Mouse (Mus musculus) liver, adult (tissue): ENCODE results near the gene Rras.

Experiments used
- GATA4 ChIP-seq: IDR thresholded peaks from 2 replicates; pipeline ENCODE4 v1.6.1; 2014; ENCODE audit warnings: mild to moderate bottlenecking, low read length; ENCODE audit not compliant: insufficient replicate concordance

The Rras gene

DNA sequence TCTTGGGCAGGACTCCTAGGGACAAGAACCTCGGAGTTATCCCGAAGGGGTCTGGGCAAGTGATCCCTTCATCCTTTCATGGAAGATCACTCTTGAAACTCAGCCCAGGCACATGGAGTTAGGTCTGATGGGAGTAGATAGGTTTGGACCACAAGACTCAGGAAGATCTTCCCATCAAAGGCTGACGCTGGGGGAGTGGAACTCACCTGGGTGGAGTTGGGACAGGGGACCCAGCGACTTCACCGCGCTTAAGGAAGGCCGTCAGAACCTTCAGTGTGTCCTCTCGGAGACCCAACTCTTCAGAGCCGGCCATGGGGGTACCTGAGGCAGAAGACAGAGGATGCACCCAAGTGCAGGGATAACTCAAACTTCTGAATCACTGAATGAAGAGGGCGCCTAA is 21.1 kb upstream of the Rras start:
- no peak for TF ChIP-seq GATA4

DNA sequence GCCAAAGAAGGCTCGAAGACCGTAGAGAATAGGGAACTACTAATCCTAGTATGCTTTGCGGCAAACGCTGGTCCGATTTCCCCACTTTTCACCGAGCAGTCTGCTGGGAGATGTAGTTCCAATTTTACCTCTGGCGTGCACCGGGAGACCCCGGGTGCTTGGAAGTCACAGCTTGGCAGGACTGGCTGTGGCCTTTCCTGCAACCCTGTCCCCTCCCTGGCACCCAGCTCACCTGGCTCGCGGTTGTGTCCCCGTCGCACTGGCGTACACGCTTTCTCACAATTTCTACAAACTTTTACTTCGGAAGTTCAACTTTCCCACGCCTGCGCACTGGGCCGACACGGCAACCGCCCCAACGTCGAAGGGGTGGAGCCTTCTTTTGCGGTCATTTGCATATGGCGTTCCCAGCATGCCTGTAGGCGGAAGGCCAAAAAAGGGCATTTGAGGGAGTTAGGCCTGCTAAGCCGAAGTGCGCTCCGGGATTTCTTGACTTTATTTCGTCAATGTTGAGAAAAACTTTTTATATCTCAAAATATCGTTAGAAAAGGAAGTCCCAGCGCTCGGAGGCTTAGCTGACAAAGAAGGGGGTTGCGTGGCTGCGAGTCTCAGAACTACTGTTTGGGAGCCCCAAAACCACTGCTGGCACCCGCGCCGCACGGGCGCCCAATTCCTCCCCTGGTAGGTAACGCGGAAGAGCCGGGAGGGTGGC is 20.4 kb upstream of the Rras start, which contains the start of gene Irf3:
Gene Irf3 (plus strand): TSS at position 418 of the 709 bp plus-strand sequence.
- TF ChIP-seq GATA4 = no peak

DNA sequence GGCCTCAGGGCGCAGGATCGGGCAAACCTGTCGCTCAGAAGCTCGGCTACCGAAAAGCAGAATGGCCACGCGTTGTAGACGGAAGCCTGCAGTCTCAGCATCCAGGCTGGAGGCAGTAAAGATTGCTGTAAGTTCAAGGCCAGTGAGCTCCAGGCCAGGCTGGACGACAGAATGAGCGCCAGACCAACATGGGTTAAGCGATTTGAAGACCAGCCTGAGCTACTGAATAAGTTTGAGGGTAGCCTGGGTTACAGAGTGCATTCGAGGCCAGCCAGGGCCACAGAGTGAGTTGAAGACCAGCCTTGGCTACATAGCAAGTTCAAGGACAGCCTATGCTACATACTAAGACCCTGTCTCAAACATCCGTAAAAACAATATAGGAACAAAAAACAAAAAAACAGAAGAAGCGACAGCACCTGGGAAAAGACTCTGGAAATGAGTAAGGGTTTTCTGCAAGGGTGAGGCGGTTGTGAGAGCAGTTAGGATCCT is 19.8 kb upstream of the Rras start:
- TF ChIP-seq GATA4 = no peak

DNA sequence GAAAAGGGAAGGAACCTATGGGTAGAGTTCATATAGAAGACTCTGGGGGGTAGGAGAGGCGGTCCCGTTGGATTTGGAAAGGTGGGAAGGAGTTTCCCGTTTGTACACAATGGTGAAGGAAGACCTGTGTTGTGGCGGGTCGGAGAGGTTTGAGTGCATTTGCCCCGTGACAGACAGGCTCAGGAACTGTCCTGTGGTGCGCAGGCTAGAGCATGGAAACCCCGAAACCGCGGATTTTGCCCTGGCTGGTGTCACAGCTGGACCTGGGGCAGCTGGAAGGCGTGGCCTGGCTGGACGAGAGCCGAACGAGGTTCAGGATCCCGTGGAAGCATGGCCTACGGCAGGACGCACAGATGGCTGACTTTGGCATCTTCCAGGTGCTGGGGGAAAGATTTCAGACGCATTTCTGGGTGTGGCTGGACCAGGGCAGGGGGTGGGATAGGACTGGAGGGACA is 19.2 kb upstream of the Rras start, which contains the start of gene Bcl2l12:
Gene Bcl2l12 (minus strand): TSS at position 212 of the 455 bp plus-strand sequence.
- TF ChIP-seq GATA4 = no peak

DNA sequence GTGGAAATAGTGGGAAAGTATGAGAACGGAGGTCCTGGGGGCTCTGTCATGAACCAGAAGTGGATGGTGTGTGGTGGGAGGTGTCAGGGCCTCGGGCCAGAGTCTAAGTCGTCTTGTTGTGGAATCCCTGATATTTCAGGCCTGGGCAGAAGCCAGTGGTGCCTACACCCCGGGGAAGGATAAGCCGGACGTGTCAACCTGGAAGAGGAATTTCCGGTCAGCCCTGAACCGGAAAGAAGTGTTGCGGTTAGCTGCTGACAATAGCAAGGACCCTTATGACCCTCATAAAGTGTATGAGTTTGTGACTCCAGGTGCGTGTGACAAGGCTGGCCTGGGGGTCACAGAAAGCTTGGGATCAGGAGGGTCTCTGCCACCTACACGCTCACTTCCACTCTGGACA is 18.0 kb upstream of the Rras start:
- TF ChIP-seq GATA4 = no peak; the same call in 1 of the 2 replicates

DNA sequence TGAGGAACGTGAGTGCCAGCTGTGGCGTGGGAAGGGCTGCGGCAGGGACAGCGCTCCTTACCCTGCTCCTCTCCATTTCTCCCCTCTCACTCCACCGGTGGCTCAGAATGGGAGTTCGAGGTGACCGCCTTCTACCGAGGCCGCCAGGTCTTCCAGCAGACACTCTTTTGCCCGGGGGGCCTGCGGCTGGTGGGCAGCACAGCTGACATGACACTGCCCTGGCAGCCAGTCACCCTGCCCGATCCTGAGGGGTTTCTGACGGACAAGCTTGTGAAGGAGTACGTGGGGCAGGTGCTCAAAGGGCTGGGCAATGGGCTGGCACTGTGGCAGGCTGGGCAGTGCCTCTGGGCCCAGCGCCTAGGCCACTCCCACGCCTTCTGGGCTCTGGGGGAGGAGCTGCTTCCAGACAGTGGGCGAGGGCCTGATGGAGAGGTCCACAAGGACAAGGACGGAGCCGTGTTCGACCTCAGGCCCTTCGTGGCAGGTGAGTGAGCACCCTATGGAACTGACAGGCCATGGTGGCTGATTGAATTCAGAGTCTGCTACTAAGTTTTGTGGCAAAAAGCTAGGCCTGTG is 17.1 kb upstream of the Rras start:
- no peak for TF ChIP-seq GATA4

DNA sequence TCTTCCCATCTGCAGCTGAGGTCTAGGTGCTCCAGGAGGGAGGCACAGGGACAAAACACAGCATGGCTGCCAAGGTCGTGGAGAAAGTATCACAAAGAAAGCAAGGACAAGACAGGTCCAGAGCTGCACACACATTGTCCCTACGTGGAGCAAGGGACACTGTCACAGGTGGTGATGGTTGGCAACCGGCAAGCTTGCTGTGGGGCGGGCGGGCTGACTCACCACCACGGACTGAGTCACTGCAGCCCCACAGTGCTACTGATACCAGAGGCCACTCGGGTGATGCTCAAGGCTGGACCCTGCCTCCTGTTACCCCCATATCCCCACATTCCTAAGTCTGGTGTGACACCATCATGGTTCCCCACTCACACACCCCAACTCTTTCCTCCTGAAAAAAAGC is 15.3 kb upstream of the Rras start:
- no peak for TF ChIP-seq GATA4

DNA sequence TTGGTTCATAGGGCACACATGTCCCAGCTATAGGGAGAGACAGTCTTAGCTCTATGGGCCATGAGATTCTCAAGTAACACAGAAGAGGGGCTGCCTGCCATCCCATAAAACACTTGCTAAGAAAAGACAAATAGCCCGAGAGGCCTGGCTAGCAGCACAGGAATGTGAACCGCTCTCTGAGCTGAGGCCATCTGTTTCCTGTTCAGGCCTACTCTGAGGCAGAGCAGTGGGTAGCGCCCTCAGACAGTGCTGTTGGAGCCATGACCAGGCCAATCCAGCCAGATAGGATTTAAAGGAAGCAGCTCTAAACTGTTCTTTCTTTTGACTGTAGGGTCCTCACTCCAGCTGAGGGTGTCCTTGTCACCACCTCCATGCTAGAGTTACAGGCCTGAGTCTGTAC is 13.2 kb upstream of the Rras start:
- TF ChIP-seq GATA4 = no peak

DNA sequence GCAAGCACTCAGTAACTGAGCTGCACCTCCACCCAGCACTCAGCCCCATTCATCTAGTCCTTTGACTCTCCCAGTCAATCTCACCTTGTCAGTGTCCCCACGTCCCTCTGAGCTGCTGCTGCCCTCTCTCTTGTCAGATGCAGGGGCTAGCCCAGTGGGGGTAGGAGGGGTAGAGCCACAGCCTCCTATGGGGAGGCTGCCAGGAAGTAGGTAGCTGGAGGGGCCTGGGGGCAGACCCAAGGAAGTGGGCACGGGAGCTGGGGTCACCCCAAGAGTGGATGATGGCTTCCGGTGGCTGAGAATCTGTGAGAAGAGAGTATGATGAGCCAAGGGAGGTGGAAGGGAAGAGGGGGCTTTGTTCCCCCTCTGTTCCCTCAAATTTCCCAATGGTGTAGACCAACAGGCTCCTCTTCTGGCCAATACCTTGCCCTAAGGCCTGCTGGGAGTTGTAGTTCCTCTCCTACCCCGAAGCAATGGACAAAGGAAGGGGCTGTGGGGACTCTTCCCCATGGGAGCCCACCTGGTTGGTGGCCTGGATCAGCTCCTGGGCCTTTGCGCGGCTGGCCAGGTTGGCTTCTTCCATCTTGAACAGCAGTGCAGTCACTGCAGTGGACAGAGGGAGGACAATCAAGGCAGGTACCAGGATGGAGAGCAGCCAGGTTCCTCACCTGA is 12.3 kb upstream of the Rras start:
- no peak for TF ChIP-seq GATA4

DNA sequence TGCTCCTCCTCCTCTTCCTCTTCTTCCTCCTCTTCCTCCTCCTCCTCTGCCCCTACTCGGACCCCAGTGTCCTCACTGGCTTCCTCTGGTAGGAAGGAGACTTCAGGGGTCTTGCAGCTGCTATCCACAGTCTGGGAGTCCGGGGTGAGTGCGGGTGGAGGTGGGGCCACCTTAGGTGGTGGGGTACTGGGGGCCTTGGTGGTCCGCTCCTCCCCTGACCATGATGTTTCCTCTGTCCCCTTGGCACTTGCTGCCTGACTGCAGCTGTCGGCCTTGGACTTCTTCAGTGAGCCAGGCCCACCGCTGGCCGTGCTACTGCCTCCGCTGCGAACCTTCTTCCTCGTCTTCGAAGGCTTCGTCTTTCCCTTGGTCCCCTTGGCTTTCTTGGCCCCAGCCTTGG is 11.3 kb upstream of the Rras start:
- TF ChIP-seq GATA4 = no peak

DNA sequence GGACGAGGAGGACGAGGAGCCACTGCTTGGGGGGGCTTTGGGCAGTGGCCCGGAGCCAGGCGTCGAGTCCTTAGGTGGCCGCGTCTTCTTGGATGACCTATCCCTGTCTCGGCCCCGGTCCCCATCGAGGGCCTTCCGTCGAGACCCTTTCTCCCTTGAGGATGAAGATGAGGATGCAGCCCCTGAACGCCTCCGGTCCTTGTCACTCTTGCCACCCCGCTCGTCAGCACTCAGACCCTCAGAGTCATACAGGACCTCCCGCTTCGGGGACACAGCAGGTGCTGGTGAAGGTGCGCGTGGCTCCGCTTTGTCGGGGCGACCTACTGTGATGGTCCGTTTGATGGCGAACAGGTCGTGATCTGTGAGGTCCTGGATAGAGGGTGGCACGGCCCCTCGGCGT is 10.6 kb upstream of the Rras start:
- TF ChIP-seq GATA4 = no peak

DNA sequence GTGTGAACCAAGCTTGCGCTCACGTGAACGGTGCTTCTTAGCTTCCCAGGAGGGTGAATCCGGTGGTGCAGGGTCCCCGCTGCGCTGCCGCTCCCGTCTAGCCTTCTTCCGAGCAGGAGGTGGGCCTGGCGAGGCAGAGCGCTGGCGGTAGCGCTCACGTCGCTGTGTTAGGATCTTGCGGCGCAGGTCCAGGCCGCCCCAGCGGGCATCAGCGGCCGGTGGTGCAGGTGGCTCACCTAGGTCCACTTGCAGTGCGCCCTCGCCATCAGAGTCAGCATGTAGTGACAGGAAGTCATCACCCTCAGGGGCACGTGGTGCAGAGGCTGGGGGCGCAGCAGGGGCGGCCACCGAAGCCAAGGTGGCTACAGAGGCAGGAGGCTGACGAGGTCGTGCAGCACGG is 9.9 kb upstream of the Rras start:
- no peak for TF ChIP-seq GATA4

DNA sequence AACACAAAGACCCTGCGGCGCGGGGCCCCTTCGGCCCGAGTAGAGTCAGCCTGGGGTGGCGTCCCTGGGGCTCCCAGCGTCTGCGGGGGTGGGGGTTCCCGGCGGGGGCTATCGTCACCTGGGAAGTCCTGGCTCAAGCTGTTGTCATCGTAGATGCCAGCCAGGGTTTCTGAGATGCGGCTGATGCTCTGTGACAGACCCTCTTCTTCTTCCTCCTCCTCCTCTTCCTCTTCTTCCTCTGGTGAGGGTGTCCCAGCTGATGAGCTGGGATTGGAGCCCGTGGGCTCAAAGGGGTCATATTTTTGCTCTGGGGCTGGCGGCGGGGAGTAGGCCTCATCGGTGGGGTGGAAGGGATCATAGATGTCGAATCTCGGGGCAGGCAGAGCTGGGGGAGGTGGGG is 9.3 kb upstream of the Rras start:
- TF ChIP-seq GATA4 = no peak

DNA sequence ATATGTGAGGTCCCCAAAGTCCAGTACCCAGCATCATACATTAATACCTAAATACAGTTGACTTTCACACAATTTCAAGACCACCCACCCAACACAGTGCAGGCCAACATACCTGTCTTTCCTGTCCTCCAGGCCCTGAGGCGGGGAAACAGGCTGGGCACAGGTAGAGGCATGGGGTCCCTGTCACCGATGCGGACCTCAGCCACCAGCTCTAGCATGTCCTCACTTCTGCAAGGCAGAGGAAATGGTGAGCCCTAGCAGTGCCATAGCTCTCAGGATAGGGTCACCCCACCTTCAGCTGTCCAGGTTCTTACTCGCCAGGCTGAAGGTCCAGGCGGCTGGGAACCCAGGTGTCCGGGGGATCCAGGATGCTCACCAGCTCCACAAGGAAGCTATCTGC is 5.8 kb upstream of the Rras start:
- TF ChIP-seq GATA4 = no peak

DNA sequence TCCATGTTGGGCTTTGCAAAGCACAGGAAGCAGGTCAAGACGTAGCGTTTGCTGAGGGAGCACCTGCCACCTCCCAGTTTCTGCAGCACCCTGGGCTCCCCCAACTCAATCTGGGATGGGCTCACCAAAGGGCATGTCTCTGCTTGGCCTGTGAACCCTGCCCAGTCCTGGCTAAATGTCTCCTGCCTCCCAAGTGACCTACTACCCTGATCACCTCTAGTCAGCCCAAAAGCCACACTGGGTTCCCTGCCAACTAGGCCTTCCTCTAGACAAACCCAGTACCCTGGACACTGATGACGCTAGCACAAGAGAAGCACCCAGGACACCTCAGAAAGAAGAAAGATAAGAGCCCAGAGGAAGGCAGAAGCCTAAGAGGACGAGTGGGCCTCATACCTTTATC is 4.9 kb upstream of the Rras start:
- no peak for TF ChIP-seq GATA4

DNA sequence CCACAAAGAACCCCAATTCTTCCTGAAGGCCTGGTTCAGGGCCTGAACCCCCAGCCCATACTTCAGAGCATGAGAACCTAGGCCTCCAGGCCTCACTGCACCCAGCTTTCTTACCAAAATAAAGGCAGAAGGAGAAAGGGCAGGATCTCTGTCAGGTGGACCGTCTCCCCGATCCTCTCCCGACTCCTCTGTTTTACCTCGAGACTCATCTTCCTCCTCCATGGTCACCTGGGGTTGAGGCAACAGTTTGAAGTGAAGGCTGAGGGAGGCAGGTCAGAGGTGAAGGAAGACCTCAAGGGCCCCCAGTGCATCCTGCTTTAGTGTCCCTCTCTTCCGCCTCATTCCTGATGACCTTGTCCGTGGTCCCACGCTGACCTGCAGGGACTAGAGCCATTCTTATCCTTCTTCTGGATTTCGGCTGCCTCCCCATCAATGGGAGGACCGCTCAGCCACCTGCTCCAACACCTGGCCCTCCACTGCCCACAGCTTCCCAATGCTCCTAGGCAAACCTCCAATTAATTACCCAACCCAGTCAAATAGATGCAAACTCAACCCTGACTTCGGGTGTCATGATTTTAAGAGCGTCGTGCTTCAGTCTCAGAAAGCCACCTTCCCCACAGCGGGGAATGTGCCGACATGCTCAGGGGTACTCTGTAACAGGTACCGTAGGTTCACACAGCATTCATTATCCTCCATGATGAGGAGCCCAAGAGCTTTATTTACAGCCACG is 4.2 kb upstream of the Rras start:
- TF ChIP-seq GATA4 = no peak

DNA sequence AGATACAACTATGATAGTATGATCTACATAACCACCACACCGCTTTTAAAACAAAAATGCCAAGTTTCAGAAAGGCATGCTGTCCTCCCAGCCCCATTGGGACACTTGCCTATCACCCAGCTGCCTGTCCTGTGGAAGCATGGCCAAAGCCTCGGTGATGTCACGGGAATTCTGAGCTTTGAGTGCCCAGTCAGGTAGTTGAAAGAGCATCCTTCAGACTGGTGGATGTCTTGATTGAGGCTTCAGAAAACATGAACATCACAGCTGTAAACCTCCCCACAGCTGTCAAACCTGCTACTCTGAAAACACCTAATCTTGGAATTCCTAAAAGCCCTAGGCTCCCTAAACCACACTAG is 3.7 kb upstream of the Rras start:
- no peak for TF ChIP-seq GATA4
